Mouse (Mus musculus): ENCODE results near the gene Psmd8. TPM values are rescaled to one million over a fixed set of nuclear protein-coding genes. Genes with fewer than 3 reads are reported as not detected.
"Not testable (repeated sequence)": the region's sequence is repeated elsewhere in the genome, so short reads cannot be mapped to it uniquely, and the experiment has no call there.

Psmd8 gene
- total RNA-seq, 2 experiments from 2014 or later = 142 to 228 TPM

- Histone ChIP-seq H3K4me3 (no peak overlapping the region), H3K27ac (no peak overlapping the region)
- intact Hi-C loops (cut with DNase I) = no loop called here
- DNase-seq = no peak
- TF ChIP-seq CTCF (IDR thresholded peaks at IDR 0.05) = no peak
Measured at GRCm38 (mm10) chr7:29146625-29147367, 33.7 kb downstream of the Psmd8 start.

GRCm38 (mm10) chr7:29144006-29144405, 36.5 kb downstream of the Psmd8 start:
- no peak for DNase-seq
- intact Hi-C loops (cut with DNase I) = no loop called here
- no peak overlapping the region for H3K4me3 ChIP-seq
- no peak for TF ChIP-seq CTCF (IDR thresholded peaks at IDR 0.05)
- H3K27ac ChIP-seq = no peak overlapping the region

GRCm38 (mm10) chr7:29141416-29141815, 39.1 kb downstream of the Psmd8 start:
- Histone ChIP-seq H3K4me3 (no peak overlapping the region), H3K27ac (no peak overlapping the region)
- no peak for DNase-seq
- no peak for TF ChIP-seq CTCF (IDR thresholded peaks at IDR 0.05)
- intact Hi-C loops (cut with DNase I) = no loop called here

- H3K27ac ChIP-seq; DNase-seq; intact Hi-C loops (cut with DNase I); H3K4me3 ChIP-seq: not testable (repeated sequence)
Measured at GRCm38 (mm10) chr7:29139237-29139636, 41.3 kb downstream of the Psmd8 start.

GRCm38 (mm10) chr7:29137429-29137828, 43.1 kb downstream of the Psmd8 start:
- intact Hi-C loops (cut with DNase I) = no loop called here
- TF ChIP-seq CTCF (IDR thresholded peaks at IDR 0.05) = no peak
- no peak for DNase-seq

GRCm38 (mm10) chr7:29134693-29135386, 45.7 kb downstream of the Psmd8 start, which contains the start of gene Rasgrp4:
Gene Rasgrp4, plus strand, starts transcription at chr7:29134851.
- intact Hi-C loops (cut with DNase I) = no loop called here
- peak within 1 kb of the TSS; percentile 56; the same call in 1 of the 2 replicates for H3K27ac ChIP-seq
- no peak for DNase-seq
- H3K4me3 ChIP-seq = peak within 1 kb of the TSS; percentile 55
- TF ChIP-seq CTCF (IDR thresholded peaks at IDR 0.05) = no peak

More at GRCm38 (mm10) chr7:29137429-29137828, 43.1 kb downstream of the Psmd8 start:
- no peak overlapping the region for H3K27ac ChIP-seq
- no peak overlapping the region for H3K4me3 ChIP-seq

GRCm38 (mm10) chr7:29134230-29134629, 46.3 kb downstream of the Psmd8 start:
- H3K27ac ChIP-seq = no peak overlapping the region
- no peak for TF ChIP-seq CTCF (IDR thresholded peaks at IDR 0.05)
- H3K4me3 ChIP-seq = no peak overlapping the region
- intact Hi-C loops (cut with DNase I) = no loop called here
- no peak for DNase-seq

- Histone ChIP-seq H3K27ac (no peak overlapping the region), H3K4me3 (no peak overlapping the region)
- no peak for DNase-seq
- peak; percentile 64 for TF ChIP-seq CTCF (IDR thresholded peaks at IDR 0.05)
- intact Hi-C loops (cut with DNase I) = no loop called here
Measured at GRCm38 (mm10) chr7:29128725-29129124, 51.8 kb downstream of the Psmd8 start.

- intact Hi-C loops (cut with DNase I) = no loop called here
- peak overlapping the region; percentile 87; the same call in 1 of the 2 replicates for H3K4me3 ChIP-seq
- TF ChIP-seq CTCF (IDR thresholded peaks at IDR 0.05) = peak; percentile 84
- peak; percentile 81 for DNase-seq
- peak overlapping the region; percentile 97 for H3K27ac ChIP-seq
Measured at GRCm38 (mm10) chr7:29126173-29126915, 54.2 kb downstream of the Psmd8 start.

GRCm38 (mm10) chr7:29124970-29125369, 55.5 kb downstream of the Psmd8 start, which contains the start of gene Ryr1:
Gene Ryr1, minus strand, starts transcription at chr7:29125179.
- intact Hi-C loops (cut with DNase I) = loop anchor here (2.0 kb wide), 1 partner anchor 54 kb away; no protein-coding TSS in a partner anchor
- H3K4me3 ChIP-seq = peak within 1 kb of the TSS; percentile 87
- no peak for TF ChIP-seq CTCF (IDR thresholded peaks at IDR 0.05)

More at GRCm38 (mm10) chr7:29124970-29125369, 55.5 kb downstream of the Psmd8 start, which contains the start of gene Ryr1:
- DNase-seq = peak; percentile 93
- H3K27ac ChIP-seq = peak within 1 kb of the TSS; percentile 97

Other genes with a start within 250 kb of the Psmd8 start
- 10 to 100 TPM; 27.1 to 40.2 TPM for gene Actn4, start 218.4 kb downstream of the Psmd8 start, total RNA-seq (2021)
- 100 to 1,000 TPM; 122 to 141 TPM for gene Eif3k, start 198.8 kb downstream of the Psmd8 start, total RNA-seq (2021)
- gene Map4k1, start 198.7 kb downstream of the Psmd8 start, total RNA-seq (2021) = under 1 TPM; 0.25 to 0.33 TPM
- gene Ryr1, start 55.5 kb downstream of the Psmd8 start, total RNA-seq (2021) = 1,000 to 10,000 TPM; 1,499 to 2,077 TPM
- gene Rasgrp4, start 45.9 kb downstream of the Psmd8 start, total RNA-seq (2021) = under 1 TPM; 0.61 to 0.84 TPM
- gene Fam98c, start 24.5 kb downstream of the Psmd8 start, total RNA-seq (2021) = 10 to 100 TPM; 10.2 to 11.5 TPM
- gene Ggn, start 10.5 kb downstream of the Psmd8 start, total RNA-seq (2021) = under 1 TPM; 0.14 to 0.20 TPM
- gene Spred3, start 10.3 kb downstream of the Psmd8 start, total RNA-seq (2021) = 1 to 10 TPM; 1.0 to 1.6 TPM
- under 1 TPM; 0.08 to 0.23 TPM for gene Catsperg1, start 33.3 kb upstream of the Psmd8 start, total RNA-seq (2021)
- gene Kcnk6, start 51.8 kb upstream of the Psmd8 start, total RNA-seq (2021) = 1 to 10 TPM in 1 of 2 experiments, under 1 TPM in 1; 0.61 to 1.4 TPM
- gene Yif1b, start 57.6 kb upstream of the Psmd8 start, total RNA-seq (2021) = 10 to 100 TPM; 35.9 to 46.6 TPM
- gene 2200002D01Rik, start 67.8 kb upstream of the Psmd8 start, total RNA-seq (2021) = under 1 TPM; 0.64 to 0.81 TPM
- 1 to 10 TPM; 4.7 to 6.0 TPM for gene Spint2, start 101.2 kb upstream of the Psmd8 start, total RNA-seq (2021)
- 1 to 10 TPM; 3.8 to 4.5 TPM for gene Ppp1r14a, start 108.6 kb upstream of the Psmd8 start, total RNA-seq (2021)
- gene Dpf1, start 123.2 kb upstream of the Psmd8 start, total RNA-seq (2021) = 1 to 10 TPM in 1 of 2 experiments, under 1 TPM in 1; 0.86 to 2.6 TPM

Data from gastrocnemius, adult 2 months (tissue).